Mouse (Mus musculus) E14TG2a.4 (cell line): ENCODE measurements around the gene Zbtb1.

Experiments used
- CTCF ChIP-seq: conservative IDR thresholded peaks from 2 replicates; pipeline ENCODE4 v1.5.1; 2014; ENCODE audit warnings: low read length
- NANOG ChIP-seq: IDR thresholded peaks from 2 replicates; pipeline ENCODE4 v1.6.1; 2014; ENCODE audit warnings: borderline replicate concordance, low read length, mixed read lengths

DNA sequence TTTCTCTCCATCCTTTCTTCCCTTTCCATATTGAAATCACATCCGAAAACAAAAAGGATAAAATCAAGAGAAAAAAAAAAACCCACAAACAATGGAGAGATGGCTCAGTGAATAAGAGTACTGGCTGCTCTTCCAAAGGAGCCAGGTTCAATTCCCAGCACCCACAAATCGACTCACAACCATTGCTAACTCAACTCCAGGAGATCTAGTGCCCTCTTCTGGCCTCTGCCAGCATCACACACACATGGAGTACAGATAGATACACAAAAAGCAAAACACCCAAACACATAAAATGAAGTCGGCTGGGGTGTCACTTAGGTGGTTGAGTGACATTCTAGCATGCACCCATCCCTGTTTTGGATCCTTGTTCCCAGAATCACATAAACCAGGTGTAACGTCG lies 48.3 kb downstream of the Zbtb1 start:
- TF ChIP-seq CTCF (peak; percentile 43), NANOG (no peak)
